Mouse (Mus musculus) T-helper 2 cell (primary cell): ENCODE measurements at regions not wholly inside any gene's neighbourhood (a gene's known extent, or its start where the extent isn't known, plus 50 kb on each side); places are given as distances from the start of the nearest gene placed in this dataset.

Experiments used
- in situ Hi-C: fragments of 300-600 bp; cut with MboI, MseI; formaldehyde crosslinking; loops from one replicate; pipeline ENCODE4 v1.15.1; 2025; ENCODE audit warnings: high pct_unique_total_duplicates

DNA sequence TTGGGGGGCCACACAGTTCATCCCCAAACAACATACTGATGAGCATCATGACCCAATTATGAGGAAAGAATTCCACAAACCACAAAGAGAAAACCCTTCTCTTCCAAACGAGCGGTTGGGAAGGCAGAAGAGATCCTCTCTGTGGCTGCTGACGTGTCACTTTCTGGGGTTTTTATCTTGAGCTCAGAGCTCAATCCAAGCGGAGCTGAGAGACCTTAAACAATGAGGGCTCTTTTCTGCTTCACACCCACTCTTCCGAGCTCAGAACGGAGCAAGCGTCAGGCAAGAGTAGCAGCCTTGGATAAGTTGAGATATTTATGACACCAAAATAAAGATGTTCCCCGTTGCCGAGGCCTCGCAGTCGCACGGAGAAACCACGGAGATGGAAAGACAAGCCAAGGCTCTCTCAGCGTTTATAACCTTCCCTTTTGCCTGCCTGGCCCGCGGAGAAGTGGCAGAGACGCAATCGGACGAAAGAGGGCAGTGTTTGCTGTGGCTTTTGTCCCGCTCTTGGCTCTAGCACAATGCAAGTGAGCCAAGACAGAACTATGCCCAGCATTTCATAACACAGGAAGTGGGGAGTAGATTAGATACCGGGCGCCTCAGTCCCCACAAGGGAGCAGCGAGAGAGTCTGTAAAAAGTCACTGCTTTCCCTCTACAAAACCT, 100.7 kb downstream of the Chic2 start:
- in situ Hi-C loops: loop anchor here (5.0 kb wide), 1 partner anchor 203 kb away; no protein-coding TSS in a partner anchor

DNA sequence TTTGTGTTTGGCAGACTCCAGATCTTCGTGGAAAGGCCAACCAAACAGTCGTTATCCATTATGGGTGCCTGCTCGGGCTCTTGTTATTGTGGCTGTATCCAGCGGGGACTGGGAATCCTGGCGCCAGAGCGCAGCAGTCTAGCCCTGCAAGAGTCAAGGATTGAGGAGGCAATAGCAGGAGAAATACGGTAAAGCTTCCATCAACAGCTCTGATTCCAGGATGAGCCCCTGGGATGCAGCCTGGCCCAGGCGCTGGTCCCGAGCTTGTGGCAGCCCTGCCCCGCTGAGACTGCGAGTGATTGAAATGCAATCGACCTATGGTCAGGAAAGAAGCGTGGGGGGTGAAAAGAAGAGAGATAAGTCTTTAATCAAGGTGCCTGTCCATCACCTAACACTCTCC, 103.1 kb downstream of the Chic2 start:
- in situ Hi-C loops: loop anchor here (5.0 kb wide), 1 partner anchor 206 kb away; no protein-coding TSS in a partner anchor

DNA sequence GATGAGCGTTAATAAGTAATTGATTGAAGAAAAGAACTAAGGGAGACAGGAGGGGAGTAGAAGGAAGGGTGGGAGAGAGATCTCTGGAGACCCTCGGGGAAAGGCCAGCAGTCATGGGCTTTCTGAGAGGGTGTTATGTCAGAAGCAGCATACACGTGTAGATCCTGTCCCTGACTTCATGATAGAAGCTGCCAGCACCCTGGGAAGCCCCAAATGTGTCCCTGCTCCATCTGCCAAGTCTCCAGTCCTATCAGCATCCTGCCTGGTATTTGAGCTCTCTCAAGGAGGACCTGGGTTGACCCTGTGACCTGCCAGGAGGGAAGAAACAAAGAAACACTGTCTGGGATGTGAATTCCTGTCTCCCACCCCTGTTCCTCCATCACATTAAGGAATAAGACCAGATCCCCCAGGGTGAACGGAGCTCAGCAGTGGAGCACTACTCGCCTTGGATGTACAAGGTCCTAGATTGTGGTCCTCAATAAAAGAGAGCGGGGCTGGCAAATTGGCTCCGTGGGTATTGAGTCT, 107.1 kb downstream of the Chic2 start:
- in situ Hi-C loops: no loop called here

DNA sequence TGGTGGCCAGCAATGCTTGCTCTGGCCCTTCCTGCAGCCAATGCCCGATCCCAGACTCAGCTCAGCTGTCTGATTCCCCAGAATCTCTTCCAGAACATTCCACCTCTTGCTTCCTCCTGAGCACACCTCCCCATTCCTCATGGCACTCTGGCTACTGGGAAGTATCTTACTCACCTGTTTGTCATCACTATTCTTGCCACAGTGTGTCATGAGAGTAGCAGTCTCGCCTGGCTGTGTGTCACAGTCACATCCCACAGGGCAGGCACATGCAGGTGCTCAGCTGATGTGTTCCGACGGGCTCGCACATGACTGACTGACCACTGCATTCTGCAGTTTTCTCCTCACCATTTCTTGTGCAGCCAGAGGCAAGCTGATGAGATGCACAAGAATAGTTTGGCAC, 108.5 kb downstream of the Chic2 start:
- in situ Hi-C loops: no loop called here

DNA sequence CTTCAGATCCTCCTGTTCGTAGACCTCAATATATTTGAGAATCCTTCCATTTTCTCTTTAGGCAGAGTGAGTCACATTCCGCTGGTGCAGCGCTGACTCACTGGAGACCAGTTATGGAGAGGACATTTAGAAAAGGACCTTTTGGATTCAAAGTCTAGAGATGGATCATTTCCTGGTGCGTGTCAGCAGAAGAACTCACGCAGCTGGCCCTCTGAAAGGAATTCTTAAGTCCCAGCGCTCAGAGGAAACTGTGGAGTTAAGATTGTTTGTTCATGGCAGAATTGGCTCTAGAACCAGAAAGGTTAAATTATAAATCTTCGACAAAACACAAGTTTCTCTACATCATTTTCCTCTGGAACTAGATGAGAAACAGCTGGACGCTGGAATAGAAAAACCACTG, 108.9 kb downstream of the Chic2 start:
- in situ Hi-C loops: no loop called here

DNA sequence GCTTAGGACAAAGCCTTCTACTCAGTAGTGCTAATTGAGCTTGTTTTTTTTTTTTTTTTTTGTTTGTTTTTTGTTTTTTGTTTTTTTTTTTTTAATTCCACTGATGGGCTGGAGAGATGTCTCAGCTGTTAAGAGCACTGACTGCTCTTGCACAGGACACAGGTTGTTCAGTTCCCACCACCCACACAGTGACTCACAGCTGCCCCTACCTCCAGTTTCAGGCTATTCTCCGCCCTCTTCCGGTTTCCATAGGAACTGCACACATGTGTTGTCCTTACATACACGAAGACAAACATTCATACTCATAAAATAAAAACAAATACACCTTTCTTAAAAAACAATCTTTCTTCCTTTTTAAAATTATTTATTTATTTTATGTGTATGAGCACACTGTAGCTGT, 111.3 kb downstream of the Chic2 start:
- in situ Hi-C loops: no loop called here

DNA sequence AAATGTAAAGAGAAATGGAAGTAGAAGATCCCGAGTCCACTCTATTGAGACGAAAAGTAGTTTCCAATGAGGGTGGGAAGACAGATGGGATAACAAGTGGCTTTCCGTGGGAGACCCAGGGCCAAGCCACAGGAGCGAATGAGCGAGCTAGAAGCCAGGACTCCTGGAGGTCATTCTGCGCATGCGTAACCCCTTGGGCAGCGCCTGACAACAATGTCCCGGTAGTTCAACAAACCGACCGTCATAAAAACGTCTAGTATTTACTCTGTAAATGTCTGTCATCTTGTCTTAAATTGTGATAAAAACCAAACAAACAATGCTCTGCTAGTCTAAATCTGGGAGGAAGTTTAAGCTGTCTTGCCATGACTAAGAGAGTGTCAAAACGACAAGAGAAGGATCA, 112.4 kb downstream of the Chic2 start:
- in situ Hi-C loops: no loop called here

DNA sequence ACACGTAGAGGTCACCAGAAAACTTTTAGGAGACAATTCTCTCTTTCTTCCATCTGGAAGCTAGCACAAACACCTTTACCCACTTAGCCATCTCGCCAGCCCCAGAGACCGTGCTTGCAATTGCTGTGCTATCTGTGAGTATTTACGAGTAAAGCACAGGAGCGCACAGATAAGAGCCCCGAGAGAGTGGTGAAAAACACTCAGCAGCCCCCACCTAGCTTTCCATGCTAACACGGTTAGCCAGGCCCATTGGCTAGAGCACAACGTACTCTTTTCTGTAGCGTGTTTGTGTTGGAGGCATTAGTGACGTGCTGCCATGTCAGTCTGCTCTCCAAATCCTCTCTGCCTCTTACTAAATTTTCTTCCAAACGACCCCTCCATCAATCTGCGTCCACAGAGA, 112.8 kb downstream of the Chic2 start:
- in situ Hi-C loops: no loop called here

DNA sequence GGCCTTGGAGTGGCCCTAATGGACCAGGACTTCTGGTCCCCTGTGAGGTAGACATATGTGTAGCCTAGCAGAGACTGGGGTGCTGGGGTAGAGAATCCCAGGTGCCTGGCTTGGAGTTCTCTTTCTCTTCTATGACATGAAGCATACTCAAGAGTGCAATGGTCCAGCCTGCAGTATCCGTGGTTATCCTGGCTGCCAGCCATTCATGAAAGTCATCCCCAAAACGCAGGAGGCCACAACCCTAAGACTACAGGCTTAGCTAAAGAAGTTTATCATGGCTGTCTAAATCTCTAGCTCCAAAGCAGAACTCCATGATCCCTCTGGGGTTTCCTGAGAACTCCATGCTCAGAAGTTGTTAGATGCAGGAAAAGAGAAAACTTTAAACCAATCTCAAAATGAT, 117.0 kb downstream of the Chic2 start:
- in situ Hi-C loops: no loop called here

DNA sequence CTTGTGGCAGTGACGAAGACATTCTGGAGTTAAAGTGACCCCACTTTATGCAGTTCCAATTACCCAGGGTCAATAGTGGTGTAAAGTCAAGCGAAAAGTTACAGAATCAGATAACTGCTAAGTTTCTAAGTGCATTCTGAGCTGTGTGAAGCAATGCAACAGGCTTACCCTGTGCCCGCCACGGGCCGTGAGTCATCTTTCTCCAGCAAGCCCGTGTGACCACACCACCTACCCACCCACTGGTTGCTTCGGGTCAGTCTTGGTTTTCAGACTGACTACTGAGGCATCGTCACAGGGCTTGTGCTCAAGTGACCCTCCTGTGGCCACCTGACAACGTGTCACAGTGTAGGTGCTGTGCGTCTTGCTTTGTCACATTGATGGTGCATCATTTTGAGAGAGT, 118.8 kb downstream of the Chic2 start:
- in situ Hi-C loops: no loop called here

DNA sequence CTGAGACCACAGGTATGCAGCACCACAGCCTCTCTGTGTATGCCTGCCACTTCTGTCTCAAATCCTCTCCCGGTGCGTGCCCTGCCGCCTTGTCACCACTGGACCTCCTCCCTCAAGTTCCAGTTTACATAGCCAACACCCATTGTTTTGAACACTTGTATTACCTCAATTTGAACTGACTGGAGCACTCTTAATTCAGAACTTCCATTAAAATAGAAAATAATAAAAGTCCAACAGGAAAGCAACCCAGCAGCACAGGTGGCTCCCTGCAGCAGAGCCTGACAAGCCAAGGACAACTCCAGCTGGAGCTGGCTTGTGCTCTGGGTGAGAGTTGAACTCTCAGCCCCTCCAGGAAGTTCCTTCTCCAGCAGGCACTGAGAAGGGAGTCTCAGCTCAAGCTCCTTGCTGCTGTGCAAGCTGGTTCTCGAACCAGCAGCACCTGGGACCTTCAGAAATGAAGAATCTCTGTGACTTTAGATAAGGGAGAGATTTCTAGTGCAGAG, 120.5 kb downstream of the Chic2 start:
- in situ Hi-C loops: no loop called here

DNA sequence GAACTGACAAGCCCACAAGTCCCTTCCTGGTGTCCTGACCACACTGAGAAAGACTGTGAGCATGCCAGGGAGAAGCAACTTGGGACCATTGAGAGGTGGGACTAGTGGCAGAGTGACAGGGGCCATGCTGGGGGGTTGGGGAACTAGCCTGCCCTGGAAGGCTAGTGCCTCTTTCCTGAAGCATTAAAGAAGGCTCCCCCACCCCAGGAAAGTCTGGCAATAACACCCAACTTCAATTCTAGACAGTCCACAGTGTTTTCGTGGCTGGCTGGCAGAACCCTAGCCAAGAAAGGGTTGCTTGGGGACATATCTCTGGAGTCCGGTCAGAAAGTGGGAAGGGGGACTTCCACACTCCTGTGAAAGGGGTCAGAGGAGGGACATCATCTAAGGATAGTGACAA, 121.2 kb downstream of the Chic2 start:
- in situ Hi-C loops: no loop called here

DNA sequence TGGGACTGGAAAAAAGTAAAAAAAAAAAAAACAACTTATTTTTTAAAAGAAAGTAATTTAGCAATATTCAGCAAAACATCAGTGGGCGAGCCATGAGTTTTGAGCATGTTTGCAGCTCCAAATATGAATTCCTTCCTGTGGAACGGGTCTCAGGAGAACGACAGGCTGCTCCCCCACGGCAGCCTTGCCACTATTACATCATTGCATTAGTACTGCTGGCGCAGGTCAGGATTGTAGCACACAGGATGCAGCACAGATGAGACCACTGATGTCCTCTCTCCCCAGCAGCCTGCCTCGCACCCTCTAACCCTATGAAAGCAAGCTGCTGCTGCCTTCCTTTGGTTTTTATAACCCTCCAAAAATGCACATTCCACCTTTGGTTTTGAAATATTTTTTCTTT, 121.7 kb downstream of the Chic2 start:
- in situ Hi-C loops: no loop called here

DNA sequence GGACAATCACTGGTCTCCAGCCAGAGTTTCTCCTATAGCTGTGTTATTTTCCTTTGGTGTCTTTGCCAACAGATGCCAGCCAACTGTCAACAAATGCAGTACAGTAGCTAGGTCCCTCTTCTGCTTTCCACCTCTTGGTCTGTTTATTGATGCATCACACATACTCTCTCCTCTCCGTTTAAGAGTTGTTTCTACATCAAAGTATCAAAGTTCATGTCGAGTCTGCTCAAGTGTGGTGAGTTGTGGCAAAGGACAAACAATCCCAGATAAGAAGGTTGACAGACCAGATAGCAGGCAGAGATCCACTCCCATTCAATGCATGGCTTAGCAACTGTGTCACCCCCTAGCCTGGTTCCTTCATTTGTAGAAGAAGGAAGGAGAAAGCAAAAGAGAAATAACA, 123.6 kb downstream of the Chic2 start:
- in situ Hi-C loops: no loop called here

DNA sequence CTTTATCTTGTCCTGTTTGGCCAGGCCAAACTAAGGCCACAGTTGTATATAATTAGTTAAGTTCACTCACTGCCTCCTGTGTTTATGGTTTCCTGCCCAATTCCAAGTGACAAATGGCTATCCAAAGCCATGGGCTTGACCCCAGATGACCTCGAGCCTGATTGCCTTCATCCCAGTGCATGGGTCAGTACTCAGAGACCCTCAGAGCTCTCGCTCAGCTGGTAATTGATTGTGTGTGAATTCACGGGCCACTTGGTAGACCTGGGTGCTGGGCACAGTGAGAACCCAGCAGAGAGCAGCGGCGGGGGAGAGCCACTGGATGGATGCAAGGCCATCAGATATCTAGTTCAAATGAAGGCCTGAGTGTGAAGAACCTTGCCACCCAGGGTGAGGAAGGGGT, 124.1 kb downstream of the Chic2 start:
- in situ Hi-C loops: no loop called here

DNA sequence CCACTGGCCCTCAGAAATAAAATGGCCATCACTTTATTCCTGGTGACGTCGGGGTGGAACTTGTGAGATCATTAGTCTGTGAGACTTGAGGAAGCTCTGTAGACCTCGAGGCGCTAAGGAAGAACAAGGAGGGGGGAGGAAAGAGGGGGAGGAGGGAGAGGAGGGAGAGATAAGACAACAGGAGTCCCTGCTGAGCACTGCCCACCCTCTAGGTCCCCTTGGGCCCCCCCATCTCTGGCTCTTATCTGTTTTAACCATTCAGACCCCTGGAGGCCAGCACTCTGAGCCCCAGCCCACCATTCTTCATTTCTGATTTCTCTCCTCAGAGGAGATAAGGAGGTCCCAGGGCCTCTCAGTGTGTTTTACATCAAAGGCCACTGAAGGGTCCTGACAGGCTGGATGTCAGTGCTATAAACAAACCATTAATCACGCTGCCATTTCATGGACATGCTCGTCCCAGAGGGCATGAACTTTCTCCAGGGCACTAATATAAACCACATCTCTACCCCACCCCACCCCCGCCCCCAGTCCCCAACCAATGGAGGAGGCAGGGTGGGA, 139.0 kb downstream of the Chic2 start:
- in situ Hi-C loops: no loop called here

DNA sequence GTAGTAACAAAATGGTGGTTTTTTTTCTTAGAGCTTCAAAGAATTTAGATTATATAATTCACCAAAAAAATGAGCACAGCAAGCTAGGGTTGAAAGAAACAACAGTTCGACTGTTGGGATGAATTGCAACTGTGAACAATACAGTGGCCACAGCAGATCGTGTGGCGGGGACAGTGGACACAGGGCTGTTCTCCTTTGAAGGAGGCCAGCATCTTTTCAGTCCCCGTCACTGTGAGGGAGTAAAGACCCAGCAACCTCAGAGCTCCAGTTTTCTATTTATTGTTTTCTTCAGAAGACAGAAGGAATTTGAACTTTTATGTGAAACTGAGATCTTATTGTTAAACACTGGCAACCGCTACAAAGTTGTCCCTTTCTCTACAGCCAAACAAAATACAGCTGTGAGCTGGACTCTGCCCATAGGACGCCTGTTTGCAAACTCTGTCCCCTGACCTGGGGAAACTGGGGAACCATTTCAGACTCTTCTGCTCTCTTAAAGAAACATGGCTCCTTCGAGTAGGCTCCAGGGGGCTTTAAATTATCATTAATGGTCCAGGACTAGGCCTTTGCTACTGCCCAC, 139.6 kb downstream of the Chic2 start:
- in situ Hi-C loops: no loop called here

DNA sequence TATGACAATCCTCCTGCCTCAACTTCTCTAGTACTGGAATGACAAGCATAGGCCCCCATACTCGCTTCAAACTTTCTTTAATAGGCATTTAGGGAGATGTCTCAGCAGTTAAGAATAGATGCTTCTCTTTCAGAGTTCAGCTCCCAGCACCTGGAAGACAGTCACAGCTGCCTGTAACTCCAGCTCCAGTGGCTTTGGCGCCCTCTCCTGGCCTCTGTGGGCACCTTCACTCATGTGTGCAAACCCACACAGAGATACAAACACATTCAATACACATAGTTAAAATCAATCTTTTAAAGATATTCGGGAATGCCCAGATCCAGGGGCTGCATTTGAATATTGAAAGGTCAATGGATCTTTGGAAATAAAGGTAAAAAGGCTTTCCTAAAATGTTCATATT, 140.2 kb downstream of the Chic2 start:
- in situ Hi-C loops: no loop called here

DNA sequence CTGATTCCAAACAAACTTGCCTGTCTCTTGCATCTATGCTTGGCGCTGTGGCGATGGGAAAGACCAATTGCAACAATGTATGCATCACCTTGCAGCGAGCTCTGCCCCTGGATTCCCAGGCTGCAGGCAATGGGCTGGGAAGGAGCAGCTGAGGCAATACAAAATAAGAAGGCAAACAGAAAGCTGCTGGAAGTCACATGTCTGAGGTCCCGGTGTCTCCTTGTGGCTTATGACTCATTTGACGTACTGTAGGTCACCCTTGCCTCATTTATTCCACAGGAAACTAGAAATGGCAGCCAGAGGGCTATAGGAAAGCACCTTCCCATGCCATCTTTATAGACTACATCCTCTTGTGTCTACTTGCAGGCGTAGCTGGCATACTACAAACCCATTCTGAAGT, 140.9 kb downstream of the Chic2 start:
- in situ Hi-C loops: no loop called here

DNA sequence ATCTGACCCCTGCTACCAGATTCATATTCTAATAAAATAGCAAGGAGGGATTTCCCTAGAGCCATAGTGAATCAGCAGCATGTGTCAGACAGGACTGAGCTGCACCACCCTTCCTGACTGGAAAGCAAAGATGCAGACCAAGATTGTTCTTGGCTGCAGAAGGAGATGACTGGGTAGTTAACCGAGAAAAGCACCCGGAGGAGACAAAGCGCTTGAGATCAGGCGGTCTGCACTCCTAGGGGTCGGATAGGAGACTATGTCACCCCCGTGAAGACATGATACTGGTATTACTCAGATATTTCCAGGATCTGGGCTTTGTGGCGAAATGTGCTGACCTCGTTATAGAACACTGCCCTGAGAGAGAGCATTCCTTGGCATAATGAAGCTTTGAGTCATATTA, 147.4 kb downstream of the Chic2 start:
- in situ Hi-C loops: no loop called here

DNA sequence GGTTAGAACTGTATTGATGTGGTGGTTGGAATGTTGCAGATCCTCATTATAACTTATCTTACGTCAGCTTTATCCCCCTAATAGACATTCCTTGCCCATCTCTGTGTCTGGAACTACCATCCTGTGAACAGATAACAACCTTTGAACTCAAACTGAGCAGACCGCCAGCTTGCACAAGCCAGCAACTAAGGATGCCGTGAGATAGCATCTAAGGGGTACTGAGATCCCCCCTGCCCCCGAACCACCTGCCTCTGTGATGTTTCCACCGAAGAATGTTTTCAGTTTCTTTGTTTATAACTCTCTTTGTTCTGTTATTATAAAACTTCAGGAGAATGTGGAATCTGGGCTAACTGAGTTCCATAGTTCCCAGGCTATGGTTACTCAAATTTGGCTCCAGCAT, 151.3 kb downstream of the Chic2 start:
- in situ Hi-C loops: no loop called here

DNA sequence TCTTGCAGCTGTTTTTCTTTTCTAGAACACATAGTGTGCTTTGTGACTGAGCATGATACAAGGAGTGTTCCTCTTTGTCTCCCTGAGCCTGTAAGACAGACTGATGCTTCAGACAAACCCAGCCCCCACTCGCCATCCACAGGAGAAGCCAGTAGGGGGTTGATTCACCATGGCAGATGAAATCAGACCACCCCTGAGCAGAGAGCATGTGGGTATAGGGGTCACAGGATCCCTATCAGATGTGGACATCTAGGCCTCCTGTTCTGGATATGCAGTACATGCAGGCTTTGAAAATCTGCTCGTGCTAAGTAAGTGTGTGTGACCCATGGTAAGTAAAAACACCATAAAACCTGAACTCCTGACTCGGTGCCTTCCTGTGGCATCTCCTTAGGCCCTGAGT, 153.0 kb downstream of the Chic2 start:
- in situ Hi-C loops: no loop called here

DNA sequence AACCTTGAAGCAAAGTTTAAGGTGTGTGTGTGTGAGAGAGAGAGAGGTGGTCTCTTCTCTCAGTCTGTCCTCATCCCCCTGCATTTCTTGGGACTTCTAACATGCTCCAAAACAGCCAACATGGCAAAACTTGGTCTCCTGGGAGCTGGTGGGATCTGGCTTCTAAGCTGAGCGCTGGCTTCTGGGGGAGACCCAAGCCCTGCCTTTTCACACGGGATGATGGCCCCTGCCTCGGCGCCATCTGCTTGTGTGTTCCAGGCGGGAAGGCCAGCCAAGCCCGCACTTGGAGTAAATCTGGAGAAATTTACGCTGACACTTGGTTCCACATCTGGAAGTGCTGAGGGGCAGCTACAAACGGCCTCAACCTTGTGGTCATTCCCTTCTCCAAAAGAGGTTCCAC, 155.6 kb downstream of the Chic2 start:
- in situ Hi-C loops: no loop called here
